Mouse (Mus musculus) hindbrain, embryonic 13.5 days (tissue): ENCODE data around the gene Ptpn1. TPM values are rescaled to one million over a fixed set of nuclear protein-coding genes. Genes with fewer than 3 reads are reported as not detected.

ENCODE experiments used
- ATAC-seq: fragments of 200-750 bp; cut with Nextera tagmentation; 2 replicates; pipeline ENCODE4 v1.8.0; 2017; ENCODE audit warnings: moderate TSS enrichment; ENCODE audit not compliant: low FRiP score
- H3K27ac ChIP-seq: fragments of 300-500 bp; sonication (generic); 2 replicates; pipeline ENCODE4 v1.5.1; 2015; ENCODE audit warnings: inconsistent platforms, mild to moderate bottlenecking, moderate library complexity
- H3K27me3 ChIP-seq: fragments of 300-500 bp; sonication (generic); 2 replicates; pipeline ENCODE4 v1.6.1; 2015; ENCODE audit warnings: mild to moderate bottlenecking, inconsistent platforms
- H3K36me3 ChIP-seq: fragments of 300-500 bp; sonication (generic); 2 replicates; pipeline ENCODE4 v1.6.1; 2015; ENCODE audit warnings: mild to moderate bottlenecking, inconsistent platforms
- H3K4me1 ChIP-seq: fragments of 300-500 bp; sonication (generic); replicated peaks from 2 replicates; pipeline ENCODE4 v1.6.1; 2015; ENCODE audit warnings: inconsistent platforms
- H3K4me2 ChIP-seq: fragments of 300-500 bp; sonication (generic); 2 replicates; pipeline ENCODE4 v1.6.1; 2015; ENCODE audit warnings: inconsistent platforms, mild to moderate bottlenecking, moderate library complexity
- H3K4me3 ChIP-seq: fragments of 300-500 bp; sonication (generic); 2 replicates; pipeline ENCODE4 v1.5.1; 2015; ENCODE audit warnings: mild to moderate bottlenecking, inconsistent platforms
- H3K9ac ChIP-seq: fragments of 300-500 bp; sonication (generic); 2 replicates; pipeline ENCODE4 v1.6.1; 2015; ENCODE audit warnings: mild to moderate bottlenecking, inconsistent platforms
- H3K9me3 ChIP-seq: fragments of 300-500 bp; sonication (generic); 2 replicates; pipeline ENCODE4 v1.6.1; 2016; ENCODE audit warnings: inconsistent platforms
- WGBS: fragments of 180-500 bp; shearing (Covaris S2); methylation state at CpG from one replicate; pipeline ENCODE4 v1.1.7; 2015; 5-methylcytosine and 5-hydroxymethylcytosine counted together
- polyA plus RNA-seq: library from polyadenylated mRNA; unstranded; fragments of >200 nt; fragmentation: Nextera tagmentation; extraction: Ambion mirVana; gene quantifications from 2 replicates; pipeline ENCODE4 v1.2.1, GENCODE M21; 2015

Gene Ptpn1
- polyA plus RNA-seq, 1 experiment from 2014 or later, result 96.3 TPM

GRCm38 (mm10) chr2:167924803-167925604 lies 6.9 kb upstream of the Ptpn1 start:
- 4% methylated on average over 29 of the region's 29 CpGs for WGBS
- 0 out of 2 replicates have a peak, but pooled peaks cover 5% of the 10 kb centered on the region for H3K27me3 ChIP-seq
- H3K27ac ChIP-seq, result 0 out of 2 replicates have a peak overlapping the region, but pooled peaks have one; percentile 55
- peak overlapping the region; percentile 72 for H3K4me2 ChIP-seq
- H3K9ac ChIP-seq, result peak overlapping the region; percentile 62
- H3K9me3 ChIP-seq, result no peaks in the 10 kb centered on the region
- ATAC-seq, result peak; percentile 65; the same call in 1 of the 2 replicates
- no peaks in the 10 kb centered on the region for H3K36me3 ChIP-seq
- peak overlapping the region; percentile 40 for H3K4me3 ChIP-seq
- H3K4me1 ChIP-seq, result peaks cover 10% of the 10 kb centered on the region

GRCm38 (mm10) chr2:167925841-167926800 lies 5.7 kb upstream of the Ptpn1 start:
- no peaks in the 10 kb centered on the region for H3K36me3 ChIP-seq
- H3K27ac ChIP-seq, result no peak overlapping the region
- H3K4me3 ChIP-seq, result no peak overlapping the region
- no peak overlapping the region for H3K9ac ChIP-seq
- H3K27me3 ChIP-seq, result 0 out of 2 replicates have a peak, but pooled peaks cover 3% of the 10 kb centered on the region
- WGBS, result 87% methylated on average over 11 of the region's 11 CpGs
- peak overlapping the region; percentile 72; the same call in 1 of the 2 replicates for H3K4me2 ChIP-seq
- H3K4me1 ChIP-seq, result peaks cover 11% of the 10 kb centered on the region
- no peak for ATAC-seq
- no peaks in the 10 kb centered on the region for H3K9me3 ChIP-seq

GRCm38 (mm10) chr2:167928002-167928526 lies 3.8 kb upstream of the Ptpn1 start:
- H3K4me1 ChIP-seq, result peaks cover 19% of the 10 kb centered on the region
- H3K4me3 ChIP-seq, result no peak overlapping the region
- no peaks in the 10 kb centered on the region for H3K36me3 ChIP-seq
- no peak overlapping the region for H3K4me2 ChIP-seq
- no peaks in the 10 kb centered on the region for H3K27me3 ChIP-seq
- H3K9me3 ChIP-seq, result no peaks in the 10 kb centered on the region
- 76% methylated on average over 4 of the region's 4 CpGs for WGBS
- no peak for ATAC-seq
- H3K27ac ChIP-seq, result no peak overlapping the region
- no peak overlapping the region for H3K9ac ChIP-seq

DNA sequence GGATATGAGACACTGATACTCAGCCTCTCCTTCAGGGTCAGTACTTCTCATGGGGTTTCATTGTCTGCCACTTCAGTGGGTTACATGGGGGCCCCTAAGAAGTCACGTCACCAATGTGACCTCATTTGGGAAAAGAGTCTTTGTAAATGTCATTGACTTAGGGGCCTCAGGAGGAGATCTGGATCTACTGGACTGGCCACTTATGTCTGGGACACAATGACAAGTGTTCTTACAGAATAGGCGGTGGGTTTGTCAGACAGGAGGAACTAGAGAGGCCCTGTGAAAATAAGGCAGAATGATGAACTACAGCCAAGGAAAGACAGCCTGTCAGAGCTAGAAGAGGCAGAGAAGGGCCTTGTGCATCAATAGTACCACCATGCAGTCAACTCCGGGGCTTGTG lies 2.9 kb upstream of the Ptpn1 start:
- Histone ChIP-seq H3K4me3 (no peak overlapping the region), H3K36me3 (no peaks in the 10 kb centered on the region), H3K9ac (no peak overlapping the region), H3K9me3 (no peaks in the 10 kb centered on the region), H3K4me2 (no peak overlapping the region), H3K27me3 (no peaks in the 10 kb centered on the region), H3K4me1 (peaks cover 28% of the 10 kb centered on the region), H3K27ac (no peak overlapping the region)
- ATAC-seq, result no peak
- WGBS, result 85% methylated on average over 3 of the region's 3 CpGs

DNA sequence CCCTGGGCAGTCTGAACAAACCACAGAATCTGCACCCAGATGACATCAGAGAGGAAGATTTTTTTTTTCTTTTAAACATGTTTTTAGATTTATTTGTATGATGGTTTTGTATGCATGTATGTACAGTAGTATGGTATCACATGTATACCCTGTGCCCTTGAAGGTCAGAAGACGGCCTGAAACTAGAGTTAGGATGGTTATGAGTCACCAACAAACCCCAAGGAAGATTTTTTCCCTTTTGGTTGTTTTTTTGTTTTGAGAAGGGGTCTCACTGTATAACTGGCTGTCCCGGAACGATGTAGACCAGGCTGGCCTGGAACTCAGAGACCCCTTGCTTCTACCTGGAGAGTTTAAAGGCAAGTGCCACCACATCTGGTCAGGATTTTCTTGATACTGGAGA lies 882 bp upstream of the Ptpn1 start:
- Histone ChIP-seq H3K4me3 (0 out of 2 replicates have a peak overlapping the region, but pooled peaks have one; percentile 94), H3K9ac (no peak overlapping the region), H3K4me1 (peaks cover 36% of the 10 kb centered on the region), H3K27me3 (no peaks in the 10 kb centered on the region), H3K9me3 (no peaks in the 10 kb centered on the region), H3K36me3 (no peaks in the 10 kb centered on the region), H3K4me2 (peak overlapping the region; percentile 78; the same call in 1 of the 2 replicates), H3K27ac (no peak overlapping the region)
- no peak for ATAC-seq
- 95% methylated on average over 3 of the region's 3 CpGs for WGBS

DNA sequence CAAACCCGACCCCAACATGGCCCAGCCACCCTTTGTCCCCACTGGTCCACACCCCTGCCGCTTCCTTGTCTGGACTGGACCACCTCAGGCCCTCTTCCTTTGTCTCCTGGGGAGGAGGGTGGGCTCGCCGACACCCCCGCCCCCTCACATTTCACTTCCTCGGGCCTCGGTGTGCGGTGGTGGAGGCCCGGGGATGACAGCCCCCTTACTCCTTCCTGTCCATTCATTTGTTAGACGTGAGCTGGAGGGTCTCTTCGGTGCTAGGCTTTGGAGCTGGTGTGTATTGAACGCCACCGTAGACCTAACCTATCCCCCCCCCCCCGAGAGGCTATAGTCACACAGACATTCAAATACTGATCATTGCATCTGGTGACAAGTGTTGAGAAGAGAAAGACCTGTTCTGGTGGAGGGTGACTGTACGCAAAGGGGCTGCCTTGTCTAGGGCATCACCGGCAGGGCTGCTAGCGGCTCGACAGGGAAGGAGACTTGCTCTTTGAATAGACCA lies 922 bp downstream of the Ptpn1 start:
- Histone ChIP-seq H3K27me3 (no peaks in the 10 kb centered on the region), H3K4me2 (peak overlapping the region; percentile 78), H3K9me3 (no peaks in the 10 kb centered on the region), H3K36me3 (no peaks in the 10 kb centered on the region), H3K9ac (peak overlapping the region; percentile 97), H3K27ac (peak overlapping the region; percentile 87), H3K4me1 (peaks cover 51% of the 10 kb centered on the region), H3K4me3 (peak overlapping the region; percentile 94)
- ATAC-seq, result peak; percentile 67
- WGBS, result 1% methylated on average over 18 of the region's 18 CpGs

DNA sequence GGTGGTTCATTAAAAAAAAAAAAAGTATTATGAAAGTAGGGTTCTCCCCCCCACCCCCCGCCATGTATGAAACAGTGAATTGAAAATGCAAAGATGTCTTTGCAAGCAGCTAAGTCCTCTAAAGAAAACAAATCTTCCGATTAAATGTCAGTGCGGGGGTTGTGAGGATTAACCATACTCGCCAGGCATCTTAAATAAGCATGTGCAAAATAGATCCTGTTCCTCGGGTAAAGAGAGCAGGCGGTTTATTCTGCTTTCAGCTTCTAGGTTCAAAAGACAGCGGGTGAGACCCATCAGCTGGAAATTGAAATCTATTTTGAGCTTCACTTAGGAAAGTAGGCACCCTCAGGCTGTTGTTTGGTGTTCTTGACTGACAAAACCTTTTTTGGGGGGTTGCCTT lies 1.5 kb downstream of the Ptpn1 start:
- H3K4me1 ChIP-seq, result peaks cover 55% of the 10 kb centered on the region
- 39% methylated on average over 7 of the region's 7 CpGs for WGBS
- peak overlapping the region; percentile 78 for H3K4me2 ChIP-seq
- H3K36me3 ChIP-seq, result no peaks in the 10 kb centered on the region
- peak overlapping the region; percentile 97 for H3K9ac ChIP-seq
- H3K27ac ChIP-seq, result peak overlapping the region; percentile 87; the same call in 1 of the 2 replicates
- H3K4me3 ChIP-seq, result peak overlapping the region; percentile 94
- no peaks in the 10 kb centered on the region for H3K9me3 ChIP-seq
- H3K27me3 ChIP-seq, result no peaks in the 10 kb centered on the region
- no peak for ATAC-seq

DNA sequence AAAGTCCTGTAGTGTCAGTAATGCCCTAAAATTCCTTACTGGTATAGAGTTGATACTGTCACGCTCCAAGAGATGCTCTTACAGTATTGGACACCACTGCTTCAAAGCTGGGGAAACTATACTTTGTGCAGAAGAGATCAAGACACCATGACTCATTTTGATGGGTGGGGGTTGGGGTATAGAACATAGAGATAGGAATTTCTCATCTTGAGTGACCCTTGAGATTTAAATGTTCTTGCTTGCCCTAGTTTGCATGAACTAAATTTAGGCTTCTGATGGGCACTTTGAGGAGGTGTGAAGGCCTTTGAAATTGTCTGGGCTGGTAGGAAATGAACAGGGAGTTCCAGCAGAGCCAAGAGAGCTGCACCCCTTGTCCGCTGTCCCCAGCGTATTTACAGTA lies 4.1 kb downstream of the Ptpn1 start:
- Histone ChIP-seq H3K9ac (no peak overlapping the region; the same call in 1 of the 2 replicates), H3K4me2 (no peak overlapping the region), H3K27me3 (no peaks in the 10 kb centered on the region), H3K36me3 (no peaks in the 10 kb centered on the region), H3K4me3 (no peak overlapping the region), H3K9me3 (no peaks in the 10 kb centered on the region), H3K4me1 (peaks cover 80% of the 10 kb centered on the region), H3K27ac (no peak overlapping the region)
- ATAC-seq, result no peak
- 85% methylated on average over 3 of the region's 3 CpGs for WGBS

- Histone ChIP-seq H3K4me3 (no peak overlapping the region), H3K4me2 (no peak overlapping the region), H3K36me3 (no peaks in the 10 kb centered on the region), H3K27me3 (no peaks in the 10 kb centered on the region), H3K9ac (no peak overlapping the region), H3K4me1 (peaks cover 92% of the 10 kb centered on the region), H3K9me3 (no peaks in the 10 kb centered on the region), H3K27ac (no peak overlapping the region)
- 83% methylated on average over 3 of the region's 3 CpGs for WGBS
- ATAC-seq, result no peak
Measured at GRCm38 (mm10) chr2:167938786-167939185, 6.9 kb downstream of the Ptpn1 start.

- ATAC-seq, result no peak
- peaks cover 92% of the 10 kb centered on the region for H3K4me1 ChIP-seq
- H3K9ac ChIP-seq, result no peak overlapping the region
- 60% methylated on average over 4 of the region's 4 CpGs for WGBS
- H3K36me3 ChIP-seq, result no peaks in the 10 kb centered on the region
- no peaks in the 10 kb centered on the region for H3K9me3 ChIP-seq
- H3K4me2 ChIP-seq, result no peak overlapping the region
- H3K27ac ChIP-seq, result no peak overlapping the region
- H3K4me3 ChIP-seq, result no peak overlapping the region
- H3K27me3 ChIP-seq, result no peaks in the 10 kb centered on the region
Measured at GRCm38 (mm10) chr2:167939204-167939603, 7.3 kb downstream of the Ptpn1 start.

- peaks cover 93% of the 10 kb centered on the region for H3K4me1 ChIP-seq
- no peaks in the 10 kb centered on the region for H3K9me3 ChIP-seq
- no peaks in the 10 kb centered on the region for H3K36me3 ChIP-seq
- no peak overlapping the region for H3K4me2 ChIP-seq
- ATAC-seq, result no peak
- WGBS, result 61% methylated on average over 11 of the region's 11 CpGs
- H3K27ac ChIP-seq, result no peak overlapping the region
- no peaks in the 10 kb centered on the region for H3K27me3 ChIP-seq
- no peak overlapping the region for H3K4me3 ChIP-seq
- H3K9ac ChIP-seq, result no peak overlapping the region
Measured at GRCm38 (mm10) chr2:167939632-167940399, 8.0 kb downstream of the Ptpn1 start.
